Mouse (Mus musculus): ENCODE measurements around the gene D8Ertd738e.

DNA sequence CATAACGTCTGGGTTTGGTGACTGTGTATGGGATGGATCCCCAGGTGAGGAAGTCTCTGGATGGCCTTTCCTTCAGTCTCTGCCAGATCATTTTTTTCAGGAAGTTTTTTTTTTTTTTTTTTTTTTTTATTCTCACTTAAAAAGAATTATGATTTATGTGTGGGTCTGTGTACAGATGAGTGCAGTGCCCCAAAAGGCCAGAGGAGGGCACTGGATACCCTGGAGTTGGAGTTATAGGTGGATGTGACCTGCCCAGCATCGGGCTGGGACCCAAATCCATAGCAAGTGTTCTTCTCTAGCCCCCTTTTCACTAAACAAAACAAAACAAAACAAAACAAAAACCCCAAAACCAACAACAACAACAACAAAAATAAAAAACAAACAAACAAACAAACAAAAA, 39.4 kb upstream of the D8Ertd738e start:
- TF ChIP-seq CTCF (IDR thresholded peaks at IDR 0.05; ENCODE audit: insufficient read depth, low read depth, low read length) (no peak), POLR2A (IDR thresholded peaks at IDR 0.05; ENCODE audit: insufficient read depth, low read depth, low read length) (no peak)
